Mouse (Mus musculus): ENCODE data around the gene Sgpl1.

DNA sequence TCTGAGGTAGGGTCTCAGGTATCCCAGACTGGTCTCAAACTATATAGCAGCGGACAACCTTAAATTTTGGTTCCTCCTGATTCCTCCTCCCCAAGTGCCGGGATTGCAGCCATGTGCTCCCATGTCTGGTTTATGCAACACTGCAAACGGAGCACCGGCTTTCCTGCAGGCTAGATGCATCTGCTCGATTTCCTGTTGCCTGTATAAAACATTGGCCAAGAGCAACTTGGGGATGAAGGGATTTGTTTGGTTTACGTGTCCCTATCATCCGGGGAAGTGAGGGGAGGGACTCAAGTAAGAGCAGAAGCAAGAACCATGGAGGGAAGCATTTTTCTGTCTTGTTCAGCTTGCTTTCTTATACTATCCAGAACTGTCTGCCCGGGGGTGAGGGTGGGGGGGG lies 47.7 kb upstream of the Sgpl1 start:
- TF ChIP-seq CTCF (IDR thresholded peaks at IDR 0.05) (no peak), EP300 (IDR thresholded peaks at IDR 0.05; ENCODE audit: insufficient read depth, low read depth, low read length) (no peak)
